Mouse (Mus musculus) myocyte (in vitro differentiated cells): ENCODE data around the gene 2610002M06Rik.

Experiments used
- MAX ChIP-seq: IDR thresholded peaks from one replicate; pipeline ENCODE4 v1.6.1; 2011; ENCODE audit warnings: low read depth, mild to moderate bottlenecking, control low read depth
- MYOG ChIP-seq, 3 experiments: IDR thresholded peaks; one replicate each; pipeline ENCODE4 v1.6.1; 2011; ENCODE audit warnings: control low read depth in 2 of 3, low read depth in 2 of 3, mild to moderate bottlenecking in 2 of 3; ENCODE audit not compliant: insufficient read length in 2 of 3, control insufficient read depth in 1 of 3, insufficient read depth in 1 of 3
- POLR2A ChIP-seq: IDR thresholded peaks from one replicate; pipeline ENCODE4 v1.6.1; 2011; ENCODE audit warnings: low read depth, mild to moderate bottlenecking, control low read depth, moderate library complexity; ENCODE audit not compliant: insufficient read length
- USF1 ChIP-seq: IDR thresholded peaks from one replicate; pipeline ENCODE4 v1.6.1; 2011; ENCODE audit warnings: low read depth, mild to moderate bottlenecking, control low read depth, moderate library complexity

DNA sequence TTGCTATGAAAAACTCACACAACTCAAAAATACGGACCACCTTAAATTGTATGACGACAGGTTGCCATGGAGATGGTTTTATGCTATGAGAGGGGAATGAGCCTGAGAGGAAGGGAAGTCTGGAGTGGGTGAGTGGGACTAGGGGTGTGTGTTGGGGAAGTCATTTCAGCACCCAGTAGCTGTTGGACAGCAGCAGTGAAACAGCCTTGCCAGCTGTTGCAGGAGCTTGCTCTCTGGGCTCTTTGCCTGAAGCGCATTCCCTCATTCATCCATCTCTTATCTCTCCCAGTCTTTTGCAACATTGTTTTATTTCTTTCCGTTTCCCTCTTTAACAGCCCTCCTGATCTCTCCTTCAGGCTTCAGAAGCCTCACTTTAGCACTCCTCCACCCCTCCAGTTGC lies 42.0 kb upstream of the 2610002M06Rik start:
- TF ChIP-seq POLR2A = no peak
- no peak for TF ChIP-seq MAX
- TF ChIP-seq USF1 = no peak
- TF ChIP-seq MYOG (IDR thresholded peaks at IDR 0.05; ENCODE audit: control insufficient read depth in 1 of 3, insufficient read depth in 1 of 3, insufficient read length in 2 of 3, low read depth in 2 of 3) = no peak
